Mouse (Mus musculus) heart, postnatal 36 days (tissue): ENCODE measurements around the gene Atxn1. TPM values are rescaled to one million over a fixed set of nuclear protein-coding genes. Genes with fewer than 3 reads are reported as not detected.

Experiments
- DNase-seq, 2 experiments: peaks; one replicate each; pipeline ENCODE4 v3.0.0; 2021 to 2022
- intact Hi-C: fragments of 180-260 bp; cut with DNase I; formaldehyde crosslinking; loops from one replicate; pipeline ENCODE4 v1.15.1; 2025
- total RNA-seq, 2 experiments: library from RNA; stranded (reverse); gene quantifications; 2 replicates each; pipeline ENCODE4 v1.2.3; 2021

Gene Atxn1
- total RNA-seq, 2 experiments from 2014 or later = 33.0 to 35.0 TPM

- DNase-seq = no peak
- intact Hi-C loops = no loop called here
Observed at GRCm38 (mm10) chr13:45839901-45840300, 124.9 kb downstream of the Atxn1 start.

GRCm38 (mm10) chr13:45837609-45838220 is 127.1 kb downstream of the Atxn1 start:
- no peak for DNase-seq
- intact Hi-C loops = no loop called here

DNA sequence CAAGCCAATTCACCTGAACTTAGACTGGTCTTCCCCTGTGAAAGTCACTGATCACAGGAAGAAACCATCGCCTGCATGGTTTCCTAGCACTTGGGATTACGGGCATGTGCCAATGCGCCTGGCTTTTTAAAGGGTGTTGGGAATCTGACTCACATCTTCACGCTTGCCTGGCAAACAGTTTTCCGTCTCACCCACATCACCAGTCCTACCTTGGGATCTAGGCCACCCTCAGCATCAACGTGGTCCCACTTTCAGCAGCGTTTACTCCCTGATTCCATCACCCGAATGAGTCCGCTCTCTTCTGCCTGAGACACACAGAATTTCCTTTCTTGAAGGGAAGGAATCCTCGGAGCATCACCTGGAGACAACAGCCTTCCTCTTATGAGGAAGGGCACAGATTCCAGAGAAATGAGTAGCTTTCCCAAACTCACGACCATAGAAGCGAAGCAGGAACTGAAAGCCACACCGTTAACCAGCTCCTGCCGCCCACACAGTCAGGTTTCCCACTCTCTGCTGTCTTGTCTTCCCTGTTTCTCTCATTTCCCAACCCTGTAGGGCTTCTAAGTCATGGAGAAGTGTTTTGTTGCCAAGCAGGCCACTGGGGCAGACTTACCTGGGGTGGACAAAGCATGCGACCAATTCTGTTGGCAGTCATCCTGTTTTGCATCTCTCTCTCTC is 128.3 kb downstream of the Atxn1 start:
- no peak for DNase-seq
- intact Hi-C loops = no loop called here

DNA sequence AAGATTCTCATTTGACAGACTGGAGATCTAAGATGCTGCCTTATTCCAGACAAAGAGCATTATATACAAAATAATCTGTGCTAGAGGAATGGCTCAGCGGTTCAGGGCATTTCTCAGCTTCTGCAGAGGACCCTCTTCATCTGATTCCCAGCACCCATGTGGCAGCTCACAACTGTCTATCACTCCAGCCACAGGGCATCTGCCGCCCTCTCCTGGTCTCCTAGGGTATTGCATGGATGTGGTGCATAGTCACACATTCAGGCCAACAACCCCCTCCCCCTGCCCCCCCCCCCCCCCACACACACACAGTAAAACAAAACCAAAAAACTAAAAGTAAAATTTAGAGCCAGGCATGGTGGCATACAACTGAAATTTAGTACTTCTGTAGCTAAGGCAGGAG is 130.5 kb downstream of the Atxn1 start:
- intact Hi-C loops = no loop called here
- no peak for DNase-seq

- no peak for DNase-seq
- intact Hi-C loops = no loop called here
Observed at GRCm38 (mm10) chr13:45832695-45833350, 132.0 kb downstream of the Atxn1 start.

GRCm38 (mm10) chr13:45829341-45829936 is 135.4 kb downstream of the Atxn1 start:
- intact Hi-C loops = no loop called here
- DNase-seq = no peak

DNA sequence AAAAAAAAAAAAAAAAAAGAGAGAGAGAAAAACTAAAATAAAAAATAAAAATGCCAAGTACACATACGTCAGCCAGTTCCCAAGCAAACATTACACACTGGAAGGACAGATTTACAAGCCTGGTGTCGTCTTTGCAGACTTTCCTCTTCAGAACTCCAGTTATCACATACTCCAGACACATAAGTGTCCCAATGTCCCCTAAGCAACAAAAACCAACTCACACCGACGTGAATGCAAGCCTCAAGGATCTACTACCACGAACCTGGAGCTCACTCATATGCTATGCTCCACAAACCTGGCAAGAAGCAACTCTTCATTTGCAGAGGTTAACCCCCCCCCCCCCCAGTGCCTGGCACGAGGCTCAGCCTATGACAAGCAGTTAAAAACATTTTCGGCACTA is 136.8 kb downstream of the Atxn1 start:
- intact Hi-C loops = no loop called here

DNA sequence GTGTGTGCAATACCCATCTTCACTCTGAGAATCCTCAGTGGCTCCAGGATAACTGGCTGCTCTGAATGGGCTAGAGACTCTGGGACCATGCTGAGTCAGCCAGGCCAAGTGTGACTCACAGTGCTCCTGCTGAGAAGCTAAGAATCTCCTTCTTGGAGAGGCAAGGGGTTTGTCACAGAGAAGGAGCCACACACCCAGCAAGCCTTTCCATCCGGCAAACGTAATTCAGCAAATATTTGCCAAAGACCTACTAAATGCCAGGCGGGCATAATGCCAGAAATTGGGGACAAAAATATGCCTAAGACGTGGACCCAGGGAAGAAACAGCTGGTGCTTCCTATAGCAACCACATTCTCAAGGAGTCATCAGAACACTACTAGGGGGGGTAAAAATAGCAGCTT is 137.2 kb downstream of the Atxn1 start:
- intact Hi-C loops = no loop called here
- DNase-seq = peak; percentile 41 to 43

More for the DNA sequence above, 136.8 kb downstream of the Atxn1 start:
- DNase-seq = no peak

- intact Hi-C loops = no loop called here
- DNase-seq = no peak
Observed at GRCm38 (mm10) chr13:45827046-45827596, 137.7 kb downstream of the Atxn1 start.

- no peak for DNase-seq
- intact Hi-C loops = loop anchor here (5.0 kb wide), 1 partner anchor 140 kb away; no protein-coding TSS in a partner anchor
Observed at GRCm38 (mm10) chr13:45822491-45822829, 142.3 kb downstream of the Atxn1 start.

DNA sequence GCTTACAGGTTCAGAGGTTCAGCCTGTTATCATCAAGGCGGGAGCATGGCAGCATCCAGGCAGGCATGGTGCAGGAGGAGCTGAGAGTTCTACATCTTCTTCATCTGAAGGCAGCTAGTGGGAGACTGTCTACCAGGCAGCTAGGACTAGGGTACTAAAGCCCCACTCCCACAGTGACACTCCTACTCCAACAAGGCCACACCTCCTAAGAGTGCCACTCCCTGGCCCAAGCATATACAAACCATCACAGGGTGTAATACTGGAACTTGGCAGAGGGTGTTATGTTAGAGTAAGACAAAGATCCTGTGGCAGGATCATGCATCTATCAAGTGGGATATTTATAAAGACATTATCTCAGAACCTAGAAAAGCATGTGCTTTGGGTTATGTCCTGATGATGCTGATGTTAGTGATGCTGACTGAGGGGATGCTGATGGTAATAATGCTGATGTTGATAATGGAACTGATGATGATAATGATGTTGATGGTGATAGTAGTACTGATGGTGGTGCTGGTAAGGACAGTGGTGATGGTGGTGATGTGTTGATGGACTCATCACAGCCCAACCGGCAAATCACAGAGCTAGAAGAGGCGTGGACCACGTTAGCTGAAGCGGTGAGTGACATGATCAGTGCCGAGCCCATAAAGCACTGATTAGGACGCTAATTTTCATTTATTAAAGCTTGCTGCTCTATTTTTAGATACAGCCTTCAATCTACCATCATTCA is 142.9 kb downstream of the Atxn1 start:
- no peak for DNase-seq
- intact Hi-C loops = loop anchor here (5.0 kb wide), 1 partner anchor 140 kb away; no protein-coding TSS in a partner anchor

- peak; percentile 16 to 41 for DNase-seq
- intact Hi-C loops = loop anchor here (5.0 kb wide), 1 partner anchor 142 kb away; no protein-coding TSS in a partner anchor
Observed at GRCm38 (mm10) chr13:45820473-45821230, 144.2 kb downstream of the Atxn1 start.

DNA sequence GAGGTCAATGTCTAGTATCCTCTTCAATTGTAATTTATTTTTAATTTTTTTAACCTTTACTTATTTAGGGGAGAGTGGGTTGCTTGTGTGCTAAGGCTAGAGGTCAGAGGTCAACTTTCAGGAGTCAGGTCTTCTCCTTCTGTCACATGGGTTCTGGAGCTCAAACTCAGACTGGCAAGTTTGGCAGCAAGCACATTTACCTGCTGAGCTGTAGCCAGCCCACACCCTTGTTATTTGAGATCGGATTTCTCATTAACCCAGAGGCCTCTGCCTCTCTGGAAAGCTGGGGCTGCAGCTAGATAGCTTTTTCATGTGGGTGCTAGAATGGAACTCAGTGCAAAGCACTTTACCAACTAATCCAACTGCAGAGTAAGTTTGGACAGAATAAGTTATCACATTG is 148.1 kb downstream of the Atxn1 start:
- DNase-seq = no peak
- intact Hi-C loops = no loop called here

GRCm38 (mm10) chr13:45809777-45810410 is 154.9 kb downstream of the Atxn1 start:
- no peak for DNase-seq
- intact Hi-C loops = loop anchor here (1.0 to 5.0 kb wide), 5 partner anchors 118 to 233 kb away; partner anchors contain the start of gene Atxn1

DNA sequence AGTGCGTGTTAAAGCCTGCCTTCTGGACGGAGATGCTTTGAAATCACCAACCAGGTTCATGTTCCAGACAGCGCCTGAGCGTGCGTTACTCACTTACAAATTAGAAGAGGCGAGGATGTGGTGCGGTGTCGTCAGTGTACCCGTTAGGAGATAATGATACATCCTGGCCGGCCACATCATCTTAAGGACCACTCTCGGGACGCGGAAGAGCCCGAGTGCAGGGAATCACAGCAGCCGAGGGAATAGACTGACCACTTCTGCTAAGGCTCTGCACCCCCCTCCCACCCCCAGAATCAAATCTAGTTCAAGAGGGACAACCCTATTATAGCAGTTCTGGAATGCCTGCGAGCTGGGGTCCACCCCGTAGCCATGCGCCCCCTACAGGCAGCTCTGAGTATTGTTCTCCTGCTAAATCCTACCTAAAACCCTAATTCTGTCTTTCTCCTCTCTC is 157.2 kb downstream of the Atxn1 start:
- DNase-seq = peak; percentile 55 to 75
- intact Hi-C loops = loop anchor here (5.0 kb wide), 3 partner anchors 115 to 170 kb away; partner anchors contain the start of gene Atxn1

DNA sequence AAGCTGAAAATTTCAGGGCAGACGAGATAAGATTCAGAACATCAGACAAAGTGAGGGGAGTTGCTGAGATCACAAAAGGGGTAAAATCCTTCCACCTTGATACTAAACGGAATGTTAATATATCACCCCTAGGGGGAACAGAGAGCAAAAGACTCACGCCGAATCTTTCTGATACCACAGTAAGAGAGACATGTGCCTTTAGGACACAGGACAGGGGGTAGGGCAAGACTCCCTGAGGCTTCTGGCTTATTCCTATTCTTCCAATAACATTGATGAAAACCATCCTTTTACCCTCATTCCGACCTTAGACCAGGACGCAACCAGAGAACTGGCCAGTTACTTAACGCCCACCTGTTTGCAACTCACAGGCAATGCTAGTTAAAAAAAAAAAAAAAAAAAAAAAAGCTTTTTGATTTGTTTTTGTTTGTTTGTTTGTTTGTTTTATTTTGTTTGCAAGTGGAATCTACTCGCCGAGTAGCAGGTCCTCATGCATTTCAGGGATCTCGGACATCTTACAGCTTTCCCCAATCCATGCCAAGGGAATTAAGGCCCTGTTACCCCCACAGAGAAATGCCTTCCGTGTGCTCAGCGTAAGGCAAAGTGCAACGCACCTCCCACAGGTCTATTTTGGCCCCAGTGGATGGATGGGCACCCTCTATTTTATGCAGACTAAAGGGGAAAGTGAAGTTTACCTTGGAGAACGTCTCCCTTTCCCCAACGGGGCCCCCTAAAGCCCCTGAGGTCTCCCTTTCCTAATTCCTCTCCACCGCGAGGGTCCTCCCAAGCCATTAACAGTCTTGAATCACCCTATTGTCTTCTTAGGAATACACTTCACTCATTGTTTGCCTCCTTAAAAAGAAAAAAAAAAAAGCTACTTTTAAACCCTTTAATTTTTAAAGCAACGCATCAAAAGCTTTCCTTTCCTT is 157.9 kb downstream of the Atxn1 start:
- intact Hi-C loops = loop anchor here (5.0 kb wide), 3 partner anchors 115 to 170 kb away; partner anchors contain the start of gene Atxn1

DNA sequence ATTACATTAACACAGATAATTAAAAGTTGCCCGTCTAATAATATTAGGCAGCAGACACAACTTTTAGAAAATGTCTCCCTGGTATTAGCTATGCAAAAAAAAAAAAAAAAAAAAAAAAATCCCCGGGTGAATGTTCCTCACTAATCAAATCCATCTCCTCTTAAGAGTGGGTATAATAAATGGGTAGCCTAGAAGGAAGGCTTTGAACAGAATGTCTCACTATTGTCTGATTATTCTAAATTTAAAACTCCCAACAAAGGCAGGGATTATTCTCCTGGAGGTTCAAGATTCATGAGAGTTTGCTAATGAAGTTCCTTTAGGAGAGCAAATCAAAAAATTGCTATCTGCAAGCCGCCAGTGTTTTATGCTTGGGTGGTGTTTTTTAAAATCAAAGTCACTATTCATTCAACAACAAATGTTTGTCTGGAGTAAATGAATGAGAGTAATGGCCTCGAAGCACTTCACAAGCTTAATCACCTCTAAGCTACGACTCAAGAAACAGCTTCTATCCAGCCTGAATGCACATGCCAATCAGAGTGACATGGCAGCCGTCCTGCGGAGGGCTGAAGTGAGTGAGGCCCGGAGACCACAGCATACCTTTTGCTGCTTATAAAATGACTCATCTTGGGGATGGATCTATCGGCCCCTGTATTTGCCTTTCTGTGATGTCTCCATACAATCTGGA is 158.8 kb downstream of the Atxn1 start:
- intact Hi-C loops = loop anchor here (5.0 kb wide), 3 partner anchors 114 to 169 kb away; partner anchors contain the start of gene Atxn1
- no peak for DNase-seq

More for the DNA sequence above, 157.9 kb downstream of the Atxn1 start:
- no peak for DNase-seq
